Comparison of ENCODE assay signal across 11 mouse cellular contexts in the genomic region with DNA sequence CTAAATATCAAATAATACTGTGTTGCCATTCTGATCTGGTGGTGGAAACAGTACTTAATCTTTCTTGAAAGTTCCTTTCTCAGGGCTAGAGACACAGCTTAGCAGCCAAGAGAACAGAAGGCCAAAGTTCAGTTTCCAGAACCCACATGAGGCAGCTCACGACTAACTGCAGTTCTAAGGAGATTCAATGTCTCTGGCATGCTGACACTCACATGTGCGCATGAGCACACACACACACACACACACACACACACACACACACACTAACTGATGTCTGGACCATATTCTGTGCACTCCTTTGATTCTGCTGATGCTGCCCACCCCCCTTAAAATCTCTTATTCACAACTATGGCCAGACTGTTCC. TPM values are rescaled to one million over a fixed set of nuclear protein-coding genes. Genes with fewer than 3 reads are reported as not detected.
DNase-seq lines count a peak whose midpoint lies in the region; ATAC-seq lines count a peak whose summit lies in the region.
"Had no signal": no experiment of that assay in that cellular context is flagged by ENCODE, and none has a peak within 500 bp of the region (broad histone marks: within the 10 kb centered on the region; RNA-seq: fewer than 3 reads in every experiment).

No protein-coding gene starts in this region.

- no peaks in the 10 kb centered on the region for H3K27me3 ChIP-seq in forebrain, embryonic 13.5 days
- no peaks in the 10 kb centered on the region for H3K27me3 ChIP-seq in forebrain, embryonic 10.5 days (ENCODE audit: poor library complexity, severe bottlenecking)
- no peaks in the 10 kb centered on the region for H3K27me3 ChIP-seq in limb, embryonic 12.5 days
- no peaks in the 10 kb centered on the region for H3K27me3 ChIP-seq in limb, embryonic 10.5 days (ENCODE audit: low read depth, poor library complexity, severe bottlenecking)
- no peaks in the 10 kb centered on the region for H3K27me3 ChIP-seq in intestine, embryonic 14.5 days (replicated peaks; ENCODE audit: control insufficient read depth, insufficient read depth, low read length)
- H3K27me3 ChIP-seq: midbrain, embryonic 12.5 days; neural tube, embryonic 15.5 days had no signal

- peak overlapping the region; percentile 32; the same call in 1 of the 2 replicates for H3K27ac ChIP-seq in forebrain, embryonic 13.5 days
- no peak overlapping the region for H3K27ac ChIP-seq in forebrain, embryonic 10.5 days
- H3K27ac ChIP-seq in limb, embryonic 12.5 days, result peak overlapping the region; percentile 62
- no peak overlapping the region for H3K27ac ChIP-seq in limb, embryonic 10.5 days
- H3K27ac ChIP-seq in intestine, embryonic 14.5 days (ENCODE audit: low read depth), result no peak overlapping the region
- H3K27ac ChIP-seq: hindbrain, postnatal 0 days; midbrain, embryonic 12.5 days; neural tube, embryonic 15.5 days had no signal

- H3K4me1 ChIP-seq in forebrain, embryonic 13.5 days, result peaks cover 15% of the 10 kb centered on the region
- H3K4me1 ChIP-seq in forebrain, embryonic 10.5 days, result no peaks in the 10 kb centered on the region
- H3K4me1 ChIP-seq in limb, embryonic 12.5 days (replicated peaks), result peaks cover 16% of the 10 kb centered on the region
- H3K4me1 ChIP-seq in limb, embryonic 10.5 days, result peaks cover 16% of the 10 kb centered on the region
- no peaks in the 10 kb centered on the region for H3K4me1 ChIP-seq in intestine, embryonic 14.5 days (replicated peaks; ENCODE audit: control insufficient read depth, insufficient read depth, low read length)
- H3K4me1 ChIP-seq: neural tube, embryonic 15.5 days had no signal

- H3K36me3 ChIP-seq in forebrain, embryonic 13.5 days (ENCODE audit: poor library complexity, severe bottlenecking), result no peaks in the 10 kb centered on the region
- H3K36me3 ChIP-seq in forebrain, embryonic 10.5 days (replicated peaks), result no peaks in the 10 kb centered on the region
- H3K36me3 ChIP-seq in limb, embryonic 12.5 days, result no peaks in the 10 kb centered on the region
- no peaks in the 10 kb centered on the region for H3K36me3 ChIP-seq in limb, embryonic 10.5 days
- no peaks in the 10 kb centered on the region for H3K36me3 ChIP-seq in intestine, embryonic 14.5 days (ENCODE audit: control insufficient read depth, insufficient read depth, low read length)
- H3K36me3 ChIP-seq: midbrain, embryonic 12.5 days; neural tube, embryonic 15.5 days had no signal

- 62% methylated on average over 2 of the region's 2 CpGs for WGBS in forebrain, embryonic 13.5 days
- 83% methylated on average over 2 of the region's 2 CpGs for WGBS in forebrain, embryonic 10.5 days
- 51% methylated on average over 2 of the region's 2 CpGs for WGBS in limb, embryonic 12.5 days
- WGBS in limb, embryonic 10.5 days, result 79% methylated on average over 2 of the region's 2 CpGs
- 45% methylated on average over 2 of the region's 2 CpGs for WGBS in intestine, embryonic 14.5 days

- no peak overlapping the region for H3K4me3 ChIP-seq in forebrain, embryonic 13.5 days
- no peak overlapping the region for H3K4me3 ChIP-seq in forebrain, embryonic 10.5 days
- H3K4me3 ChIP-seq in limb, embryonic 12.5 days (replicated peaks), result no peak overlapping the region
- H3K4me3 ChIP-seq in limb, embryonic 10.5 days, result no peak overlapping the region
- no peak overlapping the region for H3K4me3 ChIP-seq in intestine, embryonic 14.5 days (ENCODE audit: low read depth, low read length)
- H3K4me3 ChIP-seq: midbrain, embryonic 12.5 days; neural tube, embryonic 15.5 days had no signal

- H3K9ac ChIP-seq in forebrain, embryonic 13.5 days, result no peak overlapping the region
- no peak overlapping the region for H3K9ac ChIP-seq in limb, embryonic 12.5 days (replicated peaks)
- H3K9ac ChIP-seq in intestine, embryonic 14.5 days (ENCODE audit: low read length), result no peak overlapping the region
- H3K9ac ChIP-seq: midbrain, embryonic 12.5 days; neural tube, embryonic 15.5 days had no signal

- no peak for ATAC-seq in forebrain, embryonic 13.5 days
- ATAC-seq in limb, embryonic 12.5 days (ENCODE audit: insufficient number of reproducible peaks, insufficient read depth, low FRiP score, low TSS enrichment, low read depth), result no peak
- no peak for ATAC-seq in intestine, embryonic 14.5 days (replicated peaks; ENCODE audit: low FRiP score, low TSS enrichment, low read depth)
- peak; percentile 38 for ATAC-seq in megakaryocyte progenitor cell, adult 5-6 weeks (replicated peaks; ENCODE audit: poor library complexity)
- ATAC-seq in megakaryocyte, adult 5-6 weeks (ENCODE audit: poor library complexity, severe bottlenecking), result no peak
- ATAC-seq: hindbrain, postnatal 0 days had no signal

- H3K9me3 ChIP-seq in forebrain, embryonic 13.5 days (replicated peaks), result no peaks in the 10 kb centered on the region
- no peaks in the 10 kb centered on the region for H3K9me3 ChIP-seq in forebrain, embryonic 10.5 days
- no peaks in the 10 kb centered on the region for H3K9me3 ChIP-seq in limb, embryonic 12.5 days
- H3K9me3 ChIP-seq in limb, embryonic 10.5 days (replicated peaks), result no peaks in the 10 kb centered on the region
- H3K9me3 ChIP-seq in intestine, embryonic 14.5 days (ENCODE audit: control insufficient read depth, low read length), result no peaks in the 10 kb centered on the region
- H3K9me3 ChIP-seq: midbrain, embryonic 12.5 days; neural tube, embryonic 15.5 days had no signal

- DNase-seq in forebrain, embryonic 10.5 days (ENCODE audit: extremely low spot score, low spot score), result no peak
- DNase-seq in limb, embryonic 10.5 days (ENCODE audit: low spot score), result no peak
- peak; percentile 15 for DNase-seq in intestine, embryonic 14.5 days (ENCODE audit: low spot score)
- no peak for DNase-seq in right cerebral cortex, adult 18-20 months

- no peak overlapping the region for H3K4me2 ChIP-seq in forebrain, embryonic 13.5 days
- peak overlapping the region; percentile 13 for H3K4me2 ChIP-seq in limb, embryonic 12.5 days
- no peak overlapping the region for H3K4me2 ChIP-seq in intestine, embryonic 14.5 days (ENCODE audit: low read length)
- H3K4me2 ChIP-seq: midbrain, embryonic 12.5 days; neural tube, embryonic 15.5 days had no signal

RNA-seq across cellular contexts. Expression of gene Usp24, which starts 34.9 kb away (rescaled TPM):
- 7.4 and 7.5 TPM in 2 replicates for polyA plus RNA-seq in forebrain, embryonic 13.5 days (2015; fragmentation: Nextera tagmentation; extraction: Ambion mirVana)
- 7.6 and 8.6 TPM in 2 replicates for polyA plus RNA-seq in forebrain, embryonic 10.5 days (2016; fragmentation: Nextera tagmentation; extraction: Ambion mirVana)
- polyA plus RNA-seq in limb, embryonic 12.5 days (2016; fragmentation: Nextera tagmentation; extraction: Ambion mirVana), result 11.2 and 12.4 TPM in 2 replicates
- polyA plus RNA-seq in limb, embryonic 10.5 days (2016; fragmentation: Nextera tagmentation; extraction: Ambion mirVana), result 7.3 and 7.4 TPM in 2 replicates
- polyA plus RNA-seq in intestine, embryonic 14.5 days (2014; fragmentation: Nextera tagmentation; extraction: Ambion mirVana), result 12.4 and 14.0 TPM in 2 replicates
- total RNA-seq in megakaryocyte progenitor cell, adult 5-6 weeks (2015), result 28.6 and 38.1 TPM in 2 replicates
- total RNA-seq in megakaryocyte progenitor cell, adult 5-6 weeks (2017), result 30.9 and 41.6 TPM in 2 replicates
- total RNA-seq in megakaryocyte, adult 5-6 weeks (2015), result 15.5 and 16.3 TPM in 2 replicates
- total RNA-seq in megakaryocyte, adult 5-6 weeks (2017), result 17.1 and 19.1 TPM in 2 replicates

Comparison
In these comparisons a context has a peak if more than half of its experiments do, and no peak if none do; other contexts are left out.
1. H3K27ac ChIP-seq: peak in forebrain, embryonic 13.5 days (single experiment) and limb, embryonic 12.5 days (single experiment); none in forebrain, embryonic 10.5 days (single experiment), limb, embryonic 10.5 days (single experiment) and intestine, embryonic 14.5 days (single experiment).